Mouse (Mus musculus) midbrain, embryonic 10.5 days (tissue): Measurements from ENCODE around the gene Dapk1. TPM values are rescaled to one million over a fixed set of nuclear protein-coding genes. Genes with fewer than 3 reads are reported as not detected.
A peak's percentile ranks its signal among the peaks of the same experiment; 100 is the strongest.

Experiments
- DNase-seq: peaks from one replicate; pipeline ENCODE4 v3.0.0-alpha.2; 2017; ENCODE audit warnings: low spot score
- H3K27ac ChIP-seq: fragments of 300-500 bp; sonication (generic); replicated peaks from 2 replicates; pipeline ENCODE4 v1.5.1; 2016; ENCODE audit warnings: mild to moderate bottlenecking
- H3K27me3 ChIP-seq: fragments of 300-500 bp; sonication (generic); 2 replicates; pipeline ENCODE4 v1.6.1; 2016; ENCODE audit warnings: low read depth, mild to moderate bottlenecking; ENCODE audit not compliant: poor library complexity, severe bottlenecking
- H3K36me3 ChIP-seq: fragments of 300-500 bp; sonication (generic); 2 replicates; pipeline ENCODE4 v1.6.1; 2016; ENCODE audit warnings: mild to moderate bottlenecking, moderate library complexity
- H3K4me1 ChIP-seq: fragments of 300-500 bp; sonication (generic); 2 replicates; pipeline ENCODE4 v1.6.1; 2016
- H3K4me3 ChIP-seq: fragments of 300-500 bp; sonication (generic); 2 replicates; pipeline ENCODE4 v1.5.1; 2016; ENCODE audit warnings: mild to moderate bottlenecking, moderate library complexity
- H3K9me3 ChIP-seq: fragments of 300-500 bp; sonication (generic); replicated peaks from 2 replicates; pipeline ENCODE4 v1.6.1; 2016; ENCODE audit warnings: mild to moderate bottlenecking
- WGBS: fragments of 180-500 bp; shearing (Covaris S2); methylation state at CpG from one replicate; pipeline ENCODE4 v1.1.7; 2016; 5-methylcytosine and 5-hydroxymethylcytosine counted together
- polyA plus RNA-seq: library from polyadenylated mRNA; unstranded; fragments of >200 nt; fragmentation: Nextera tagmentation; extraction: Ambion mirVana; gene quantifications from 2 replicates; pipeline ENCODE4 v1.2.1, GENCODE M21; 2016

Dapk1 gene
- polyA plus RNA-seq, 1 experiment from 2014 or later = 15.1 TPM

- Histone ChIP-seq H3K27ac (no peak overlapping the region), H3K4me1 (0 out of 2 replicates have a peak, but pooled peaks cover 4% of the 10 kb centered on the region), H3K36me3 (peaks cover 28% of the 10 kb centered on the region), H3K9me3 (no peaks in the 10 kb centered on the region), H3K27me3 (no peaks in the 10 kb centered on the region), H3K4me3 (no peak overlapping the region)
- DNase-seq = no peak
- 70% methylated on average over 3 of the region's 3 CpGs for WGBS
These were observed 114.4 kb downstream of the Dapk1 start for GRCm38 (mm10) chr13:60716107-60716506.

- no peaks in the 10 kb centered on the region for H3K27me3 ChIP-seq
- no peak overlapping the region for H3K4me3 ChIP-seq
- 92% methylated on average over 10 of the region's 10 CpGs for WGBS
- no peak for DNase-seq
- H3K36me3 ChIP-seq = peaks cover 34% of the 10 kb centered on the region
- no peak overlapping the region for H3K27ac ChIP-seq
- H3K9me3 ChIP-seq = no peaks in the 10 kb centered on the region
- 0 out of 2 replicates have a peak, but pooled peaks cover 4% of the 10 kb centered on the region for H3K4me1 ChIP-seq
These were observed 115.7 kb downstream of the Dapk1 start for GRCm38 (mm10) chr13:60717421-60717820.

- H3K27ac ChIP-seq = no peak overlapping the region
- WGBS = 92% methylated on average over 10 of the region's 10 CpGs
- H3K4me1 ChIP-seq = 0 out of 2 replicates have a peak, but pooled peaks cover 4% of the 10 kb centered on the region
- no peaks in the 10 kb centered on the region for H3K9me3 ChIP-seq
- DNase-seq = no peak
- H3K4me3 ChIP-seq = no peak overlapping the region
- peaks cover 54% of the 10 kb centered on the region for H3K36me3 ChIP-seq
- H3K27me3 ChIP-seq = no peaks in the 10 kb centered on the region
These were observed 117.8 kb downstream of the Dapk1 start for GRCm38 (mm10) chr13:60719581-60719980.

- Histone ChIP-seq H3K36me3 (peaks cover 83% of the 10 kb centered on the region), H3K9me3 (no peaks in the 10 kb centered on the region), H3K4me1 (no peaks in the 10 kb centered on the region), H3K27ac (no peak overlapping the region), H3K27me3 (no peaks in the 10 kb centered on the region), H3K4me3 (no peak overlapping the region)
- DNase-seq = no peak
- WGBS = 94% methylated on average over 8 of the region's 8 CpGs
These were observed 121.0 kb downstream of the Dapk1 start for GRCm38 (mm10) chr13:60722763-60723162.

GRCm38 (mm10) chr13:60728276-60729054 is 126.7 kb downstream of the Dapk1 start:
- no peak for DNase-seq
- no peak overlapping the region for H3K27ac ChIP-seq
- no peaks in the 10 kb centered on the region for H3K27me3 ChIP-seq
- H3K4me3 ChIP-seq = no peak overlapping the region
- H3K9me3 ChIP-seq = no peaks in the 10 kb centered on the region
- H3K36me3 ChIP-seq = peaks cover 85% of the 10 kb centered on the region
- 93% methylated on average over 9 of the region's 9 CpGs for WGBS
- H3K4me1 ChIP-seq = no peaks in the 10 kb centered on the region

GRCm38 (mm10) chr13:60729055-60729402 is 127.3 kb downstream of the Dapk1 start:
- Histone ChIP-seq H3K4me3 (no peak overlapping the region), H3K9me3 (no peaks in the 10 kb centered on the region), H3K4me1 (no peaks in the 10 kb centered on the region), H3K27me3 (no peaks in the 10 kb centered on the region), H3K36me3 (peaks cover 83% of the 10 kb centered on the region), H3K27ac (no peak overlapping the region)
- 88% methylated on average over 3 of the region's 3 CpGs for WGBS
- no peak for DNase-seq

GRCm38 (mm10) chr13:60730587-60730986 is 128.8 kb downstream of the Dapk1 start:
- no peaks in the 10 kb centered on the region for H3K27me3 ChIP-seq
- no peak for DNase-seq
- no peak overlapping the region for H3K4me3 ChIP-seq
- WGBS = 94% methylated on average over 7 of the region's 7 CpGs
- peaks cover 79% of the 10 kb centered on the region for H3K36me3 ChIP-seq
- no peak overlapping the region for H3K27ac ChIP-seq
- H3K9me3 ChIP-seq = no peaks in the 10 kb centered on the region
- H3K4me1 ChIP-seq = no peaks in the 10 kb centered on the region

GRCm38 (mm10) chr13:60731001-60731400 is 129.3 kb downstream of the Dapk1 start:
- peaks cover 79% of the 10 kb centered on the region for H3K36me3 ChIP-seq
- 89% methylated on average over 3 of the region's 3 CpGs for whole genome bisulfite sequencing

GRCm38 (mm10) chr13:60735306-60735705 is 133.6 kb downstream of the Dapk1 start:
- no peak for DNase-seq
- Histone ChIP-seq H3K9me3 (no peaks in the 10 kb centered on the region; the same call in 1 of the 2 replicates), H3K4me1 (peaks cover 10% of the 10 kb centered on the region), H3K4me3 (no peak overlapping the region), H3K27ac (no peak overlapping the region), H3K36me3 (peaks cover 57% of the 10 kb centered on the region), H3K27me3 (no peaks in the 10 kb centered on the region)
- WGBS = 95% methylated on average over 9 of the region's 9 CpGs

More at GRCm38 (mm10) chr13:60731001-60731400, 129.3 kb downstream of the Dapk1 start:
- no peaks in the 10 kb centered on the region for H3K4me1 ChIP-seq
- H3K4me3 ChIP-seq = no peak overlapping the region
- no peaks in the 10 kb centered on the region for H3K9me3 ChIP-seq
- no peaks in the 10 kb centered on the region for H3K27me3 ChIP-seq
- H3K27ac ChIP-seq = no peak overlapping the region
- DNase-seq = no peak

GRCm38 (mm10) chr13:60736421-60737105 is 134.8 kb downstream of the Dapk1 start:
- H3K27me3 ChIP-seq = no peaks in the 10 kb centered on the region
- H3K36me3 ChIP-seq = peaks cover 51% of the 10 kb centered on the region
- H3K4me1 ChIP-seq = peaks cover 10% of the 10 kb centered on the region
- H3K4me3 ChIP-seq = no peak overlapping the region
- no peak overlapping the region for H3K27ac ChIP-seq
- no peaks in the 10 kb centered on the region; the same call in 1 of the 2 replicates for H3K9me3 ChIP-seq
- no peak for DNase-seq
- 87% methylated on average over 13 of the region's 13 CpGs for WGBS

- H3K4me1 ChIP-seq = peaks cover 10% of the 10 kb centered on the region
- H3K9me3 ChIP-seq = no peaks in the 10 kb centered on the region; the same call in 1 of the 2 replicates
- no peak overlapping the region for H3K27ac ChIP-seq
- no peak overlapping the region for H3K4me3 ChIP-seq
- peak; percentile 67 for DNase-seq
- 24% methylated on average over 9 of the region's 9 CpGs for WGBS
- peaks cover 52% of the 10 kb centered on the region for H3K36me3 ChIP-seq
- H3K27me3 ChIP-seq = no peaks in the 10 kb centered on the region
These were observed 136.0 kb downstream of the Dapk1 start for GRCm38 (mm10) chr13:60737632-60738324.

GRCm38 (mm10) chr13:60738429-60738828 is 136.7 kb downstream of the Dapk1 start:
- H3K27me3 ChIP-seq = no peaks in the 10 kb centered on the region
- peak; percentile 66 for DNase-seq
- peaks cover 48% of the 10 kb centered on the region for H3K36me3 ChIP-seq
- H3K4me1 ChIP-seq = peaks cover 10% of the 10 kb centered on the region
- 20% methylated on average over 9 of the region's 9 CpGs for WGBS
- no peak overlapping the region for H3K27ac ChIP-seq
- H3K4me3 ChIP-seq = no peak overlapping the region
- no peaks in the 10 kb centered on the region; the same call in 1 of the 2 replicates for H3K9me3 ChIP-seq
